Mouse (Mus musculus): ENCODE data around the gene Creb3l4. TPM values are rescaled to one million over a fixed set of nuclear protein-coding genes. Genes with fewer than 3 reads are reported as not detected.

Creb3l4 gene
- polyA plus RNA-seq (2014; fragmentation: Illumina TruSeq; extraction: RNeasy Lipid Tissue Mini Kit (QIAGEN cat#74804); ENCODE audit: low replicate concordance) = 3.1 TPM

GRCm38 (mm10) chr3:90242984-90243775 lies at the start of gene Creb3l4:
Creb3l4 (minus strand) TSS chr3:90243512.

GRCm38 (mm10) chr3:90292345-90293275 lies 49.3 kb upstream of the Creb3l4 start, which contains the start of gene Gatad2b:
Gatad2b (plus strand) TSS chr3:90293178.

DNA sequence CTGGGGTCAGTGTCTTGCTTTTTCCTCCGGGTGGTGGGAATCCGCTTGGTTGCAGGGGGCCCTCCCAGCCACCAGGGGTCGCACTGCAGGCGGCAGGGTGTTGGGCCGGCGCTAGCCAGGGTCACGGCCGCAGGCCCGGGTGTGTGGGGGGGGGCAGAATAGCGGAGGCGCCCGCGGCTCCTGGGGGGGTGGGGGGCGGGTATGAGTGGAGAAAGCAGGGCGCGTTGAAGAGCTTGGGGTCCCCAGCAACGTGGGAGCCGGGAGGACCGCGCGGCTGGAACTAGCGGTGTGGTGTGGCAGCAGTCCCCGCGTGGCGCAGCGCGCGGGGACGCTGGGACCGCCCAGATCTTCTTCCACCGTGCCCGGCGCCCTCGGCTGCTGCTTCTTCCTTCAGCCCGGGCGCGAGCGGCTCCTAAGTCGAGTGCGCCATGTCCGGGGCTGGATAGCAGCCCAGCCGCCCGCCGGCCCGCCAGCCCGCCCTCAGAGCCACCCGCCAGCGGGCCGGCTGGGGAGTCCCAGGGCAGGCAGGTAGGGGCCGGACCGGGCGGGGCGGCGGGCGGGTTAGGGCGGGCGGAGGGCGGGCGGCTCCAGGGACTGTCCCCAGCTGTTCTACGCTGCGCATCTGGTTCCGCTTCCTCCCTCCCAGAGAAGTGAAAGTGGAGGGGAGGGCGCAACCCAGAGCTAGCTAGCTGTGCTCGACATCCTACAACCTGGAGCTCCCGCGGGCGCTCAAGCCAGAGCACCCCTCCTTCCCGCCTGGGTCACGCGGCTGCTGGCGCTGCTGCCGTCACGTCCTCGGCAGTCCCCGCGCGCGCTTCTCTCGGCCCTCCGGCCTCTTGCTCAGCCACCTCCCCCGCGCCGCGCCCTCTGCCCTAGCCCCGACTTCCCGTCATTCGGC lies 22.0 kb upstream of the Creb3l4 start, which contains the start of gene Dennd4b:
Gene Dennd4b (plus strand): TSS at position 152 of the 898 bp plus-strand sequence.

DNA sequence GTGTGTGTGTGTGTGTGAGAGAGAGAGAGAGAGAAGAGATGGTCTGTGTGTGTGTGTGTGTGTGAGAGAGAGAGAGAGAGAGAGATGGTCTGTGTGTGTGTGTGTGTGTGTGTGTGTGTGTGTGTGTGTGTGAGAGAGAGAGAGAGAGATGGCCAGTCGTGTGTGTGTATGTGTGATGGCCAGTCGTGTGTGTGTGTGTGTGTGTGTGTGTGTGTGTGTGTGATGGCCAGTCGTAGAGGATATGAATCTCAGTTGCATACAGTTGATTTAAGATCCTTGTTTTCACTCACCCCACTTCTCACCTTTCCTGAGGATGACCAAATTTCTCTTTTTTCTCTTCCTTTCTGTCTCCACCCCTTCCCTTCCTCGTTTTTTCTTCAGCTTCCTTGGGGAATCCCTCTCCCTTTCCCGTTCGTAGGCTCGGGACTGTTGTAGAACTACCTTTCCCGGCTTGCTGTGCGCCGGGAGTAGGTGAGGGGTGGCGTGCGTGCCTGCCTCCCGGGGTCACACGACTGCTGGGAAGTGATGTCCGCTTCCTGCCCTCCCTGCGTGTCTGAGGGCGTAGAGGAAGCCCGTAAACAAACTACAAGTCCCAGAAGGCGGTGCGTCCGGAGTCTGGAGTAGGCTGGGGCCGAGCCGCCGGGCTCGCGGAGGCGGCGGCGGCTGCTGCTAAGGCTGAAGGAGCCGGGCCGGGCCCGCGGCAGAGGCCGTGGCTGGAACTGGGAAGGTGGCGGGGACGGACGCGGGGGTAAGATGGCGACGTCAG lies 10.5 kb upstream of the Creb3l4 start, which contains the start of gene Crtc2:
Gene Crtc2 (plus strand): TSS at position 511 of the 766 bp plus-strand sequence.

DNA sequence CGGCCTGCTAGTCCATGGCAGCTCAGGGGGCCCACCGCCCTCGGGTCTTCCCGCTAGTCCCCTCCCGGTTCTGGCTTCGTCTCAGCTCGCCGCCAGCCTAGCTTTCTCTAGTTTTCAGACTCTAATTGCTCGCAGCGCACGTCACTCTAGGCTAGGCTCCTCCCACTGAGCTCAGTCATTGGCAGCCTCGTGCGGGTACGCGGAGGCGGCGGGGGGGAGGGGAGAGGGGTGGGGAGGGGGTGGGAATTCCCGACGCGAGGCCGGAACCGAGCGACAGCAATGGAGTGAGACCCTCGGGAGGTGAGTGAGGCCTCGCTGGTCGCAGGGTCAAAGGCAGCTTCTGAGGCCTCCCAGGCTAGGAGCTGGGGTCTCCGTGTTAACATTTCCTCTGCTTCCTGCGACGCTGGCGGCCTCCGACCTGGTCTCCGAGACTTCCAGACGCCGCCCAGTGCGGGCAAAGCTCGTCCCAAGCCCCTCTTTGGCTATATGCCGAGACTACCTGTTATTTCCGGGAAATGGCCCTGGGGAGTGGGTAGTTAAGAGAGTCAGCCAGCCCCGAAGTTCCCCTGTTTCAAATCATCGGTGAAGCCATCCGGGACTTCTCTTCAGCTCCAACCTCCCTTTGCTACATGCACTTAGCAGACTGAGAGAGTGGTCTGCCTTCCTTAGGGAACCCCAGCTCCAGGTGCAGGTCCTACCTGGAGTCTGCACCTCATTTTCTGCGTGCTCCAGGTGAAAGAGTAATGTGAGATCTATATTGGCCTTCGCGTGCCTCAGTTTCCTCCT lies 4.8 kb upstream of the Creb3l4 start, which contains the start of gene Slc39a1:
Gene Slc39a1 (plus strand): TSS at position 213 of the 786 bp plus-strand sequence.

GRCm38 (mm10) chr3:90231507-90232333 lies 11.6 kb downstream of the Creb3l4 start, which contains the start of gene Jtb:
Jtb (plus strand) TSS chr3:90231597.

DNA sequence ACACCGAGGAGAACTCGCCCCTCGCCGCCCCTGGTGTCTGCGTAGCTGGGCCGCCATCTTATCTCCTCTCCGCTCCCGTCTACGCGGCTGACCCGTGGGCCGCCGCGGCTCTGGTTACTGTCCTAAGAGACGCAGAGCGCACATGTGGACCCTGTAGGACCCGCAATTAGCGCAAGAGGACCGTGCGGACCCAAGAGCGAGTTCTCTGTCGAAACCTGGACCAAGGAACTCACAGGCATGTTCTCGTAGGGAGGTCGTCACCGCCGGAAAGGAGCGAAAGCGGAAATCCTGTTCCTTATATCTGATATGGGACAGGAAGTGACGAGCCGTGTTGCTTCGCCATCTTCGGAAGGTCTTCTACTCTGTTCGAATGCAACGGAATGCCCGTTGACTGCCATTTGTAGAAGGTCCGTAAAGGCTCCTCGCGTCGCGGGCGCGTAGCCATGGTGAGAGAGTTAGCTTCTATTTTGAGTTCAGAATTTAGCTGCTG lies 29.9 kb downstream of the Creb3l4 start, which contains the start of the genes Rps27 and Rab13:
Gene Rps27 (minus strand): TSS at position 275 of the 490 bp plus-strand sequence.
Gene Rab13 (plus strand): TSS at position 319 of the 490 bp plus-strand sequence.

Other genes with a start within 250 kb of the Creb3l4 start
- gene Hax1, start 244.7 kb downstream of the Creb3l4 start, polyA plus RNA-seq (2014; fragmentation: Illumina TruSeq; extraction: RNeasy Lipid Tissue Mini Kit (QIAGEN cat#74804); ENCODE audit: low replicate concordance) = 26.7 TPM
- 86.9 TPM for gene 4933434E20Rik, start 191.9 kb downstream of the Creb3l4 start, polyA plus RNA-seq (2014; fragmentation: Illumina TruSeq; extraction: RNeasy Lipid Tissue Mini Kit (QIAGEN cat#74804); ENCODE audit: low replicate concordance)
- gene Ubap2l, start 190.9 kb downstream of the Creb3l4 start, polyA plus RNA-seq (2014; fragmentation: Illumina TruSeq; extraction: RNeasy Lipid Tissue Mini Kit (QIAGEN cat#74804); ENCODE audit: low replicate concordance) = 60.7 TPM
- 255 TPM for gene Tpm3, start 170.9 kb downstream of the Creb3l4 start, polyA plus RNA-seq (2014; fragmentation: Illumina TruSeq; extraction: RNeasy Lipid Tissue Mini Kit (QIAGEN cat#74804); ENCODE audit: low replicate concordance)
- 0.07 TPM for gene Nup210l, start 139.4 kb downstream of the Creb3l4 start, polyA plus RNA-seq (2014; fragmentation: Illumina TruSeq; extraction: RNeasy Lipid Tissue Mini Kit (QIAGEN cat#74804); ENCODE audit: low replicate concordance)
- 848 TPM for gene Rps27, start 29.9 kb downstream of the Creb3l4 start, polyA plus RNA-seq (2014; fragmentation: Illumina TruSeq; extraction: RNeasy Lipid Tissue Mini Kit (QIAGEN cat#74804); ENCODE audit: low replicate concordance)
- gene Rab13, start 29.8 kb downstream of the Creb3l4 start, polyA plus RNA-seq (2014; fragmentation: Illumina TruSeq; extraction: RNeasy Lipid Tissue Mini Kit (QIAGEN cat#74804); ENCODE audit: low replicate concordance) = 2.2 TPM
- 152 TPM for gene Jtb, start 11.9 kb downstream of the Creb3l4 start, polyA plus RNA-seq (2014; fragmentation: Illumina TruSeq; extraction: RNeasy Lipid Tissue Mini Kit (QIAGEN cat#74804); ENCODE audit: low replicate concordance)
- gene Slc39a1, start 4.7 kb upstream of the Creb3l4 start, polyA plus RNA-seq (2014; fragmentation: Illumina TruSeq; extraction: RNeasy Lipid Tissue Mini Kit (QIAGEN cat#74804); ENCODE audit: low replicate concordance) = 62.4 TPM
- 10.5 TPM for gene Crtc2, start 10.7 kb upstream of the Creb3l4 start, polyA plus RNA-seq (2014; fragmentation: Illumina TruSeq; extraction: RNeasy Lipid Tissue Mini Kit (QIAGEN cat#74804); ENCODE audit: low replicate concordance)
- 0.48 TPM for gene Dennd4b, start 21.7 kb upstream of the Creb3l4 start, polyA plus RNA-seq (2014; fragmentation: Illumina TruSeq; extraction: RNeasy Lipid Tissue Mini Kit (QIAGEN cat#74804); ENCODE audit: low replicate concordance)
- 20.5 TPM for gene Gatad2b, start 49.7 kb upstream of the Creb3l4 start, polyA plus RNA-seq (2014; fragmentation: Illumina TruSeq; extraction: RNeasy Lipid Tissue Mini Kit (QIAGEN cat#74804); ENCODE audit: low replicate concordance)
- gene Slc27a3, start 146.4 kb upstream of the Creb3l4 start, polyA plus RNA-seq (2014; fragmentation: Illumina TruSeq; extraction: RNeasy Lipid Tissue Mini Kit (QIAGEN cat#74804); ENCODE audit: low replicate concordance) = not detected
- gene Ints3, start 190.1 kb upstream of the Creb3l4 start, polyA plus RNA-seq (2014; fragmentation: Illumina TruSeq; extraction: RNeasy Lipid Tissue Mini Kit (QIAGEN cat#74804); ENCODE audit: low replicate concordance) = 8.9 TPM
- gene Npr1, start 222.4 kb upstream of the Creb3l4 start, polyA plus RNA-seq (2014; fragmentation: Illumina TruSeq; extraction: RNeasy Lipid Tissue Mini Kit (QIAGEN cat#74804); ENCODE audit: low replicate concordance) = 1.4 TPM
- 30.4 TPM for gene Ilf2, start 232.6 kb upstream of the Creb3l4 start, polyA plus RNA-seq (2014; fragmentation: Illumina TruSeq; extraction: RNeasy Lipid Tissue Mini Kit (QIAGEN cat#74804); ENCODE audit: low replicate concordance)
- 32.7 TPM for gene Snapin, start 247.5 kb upstream of the Creb3l4 start, polyA plus RNA-seq (2014; fragmentation: Illumina TruSeq; extraction: RNeasy Lipid Tissue Mini Kit (QIAGEN cat#74804); ENCODE audit: low replicate concordance)

Measured in small intestine, adult 10 weeks (tissue).